Mouse (Mus musculus) ES-Bruce4 (cell line): ENCODE results near the gene Prpf8. TPM values are rescaled to one million over a fixed set of nuclear protein-coding genes. Genes with fewer than 3 reads are reported as not detected.
A peak's percentile ranks its signal among the peaks of the same experiment; 100 is the strongest.

Experiments
- H3K27ac ChIP-seq: 2 replicates; pipeline ENCODE4 v1.5.1; 2012; ENCODE audit warnings: low read length, inconsistent platforms; ENCODE audit not compliant: insufficient read depth
- H3K27me3 ChIP-seq: 2 replicates; pipeline ENCODE4 v1.6.1; 2012; ENCODE audit warnings: mild to moderate bottlenecking, low read length, inconsistent platforms; ENCODE audit not compliant: control insufficient read depth, poor library complexity, insufficient read depth, severe bottlenecking
- H3K36me3 ChIP-seq: 2 replicates; pipeline ENCODE4 v1.6.1; 2012; ENCODE audit warnings: inconsistent platforms, mild to moderate bottlenecking, low read length, moderate library complexity; ENCODE audit not compliant: control insufficient read depth, poor library complexity, insufficient read depth, severe bottlenecking
- H3K4me1 ChIP-seq: one replicate; pipeline ENCODE4 v1.8.1; 2011; ENCODE audit warnings: low read length; ENCODE audit not compliant: control insufficient read depth, insufficient read depth
- H3K4me3 ChIP-seq: 2 replicates; pipeline ENCODE4 v1.5.1; 2011; ENCODE audit warnings: low read depth, mild to moderate bottlenecking, low read length
- H3K9ac ChIP-seq: 2 replicates; pipeline ENCODE4 v1.6.1; 2012; ENCODE audit warnings: low read depth, mild to moderate bottlenecking, inconsistent platforms; ENCODE audit not compliant: poor library complexity, severe bottlenecking
- H3K9me3 ChIP-seq: replicated peaks from 2 replicates; pipeline ENCODE4 v1.6.1; 2012; ENCODE audit warnings: mild to moderate bottlenecking, low read length, inconsistent platforms; ENCODE audit not compliant: control insufficient read depth, poor library complexity, insufficient read depth, severe bottlenecking
- CTCF ChIP-seq: IDR thresholded peaks from one replicate; pipeline ENCODE4 v1.8.1; 2011; ENCODE audit warnings: low read depth, low read length
- EP300 ChIP-seq: IDR thresholded peaks from 2 replicates; pipeline ENCODE4 v1.6.1; 2011; ENCODE audit warnings: low read depth, low read length; ENCODE audit not compliant: insufficient read depth
- POLR2A ChIP-seq: IDR thresholded peaks from one replicate; pipeline ENCODE4 v1.8.1; 2011; ENCODE audit warnings: low read length; ENCODE audit not compliant: insufficient read depth
- polyA plus RNA-seq: library from polyadenylated mRNA; stranded (reverse); fragments of >200 nt; gene quantifications from 2 replicates; pipeline ENCODE4 v1.2.4, GENCODE M21; 2011; ENCODE audit warnings: low read depth; ENCODE audit not compliant: missing spikeins, insufficient read depth, insufficient read length

Prpf8 gene
- polyA plus RNA-seq, 1 experiment: 212 TPM

DNA sequence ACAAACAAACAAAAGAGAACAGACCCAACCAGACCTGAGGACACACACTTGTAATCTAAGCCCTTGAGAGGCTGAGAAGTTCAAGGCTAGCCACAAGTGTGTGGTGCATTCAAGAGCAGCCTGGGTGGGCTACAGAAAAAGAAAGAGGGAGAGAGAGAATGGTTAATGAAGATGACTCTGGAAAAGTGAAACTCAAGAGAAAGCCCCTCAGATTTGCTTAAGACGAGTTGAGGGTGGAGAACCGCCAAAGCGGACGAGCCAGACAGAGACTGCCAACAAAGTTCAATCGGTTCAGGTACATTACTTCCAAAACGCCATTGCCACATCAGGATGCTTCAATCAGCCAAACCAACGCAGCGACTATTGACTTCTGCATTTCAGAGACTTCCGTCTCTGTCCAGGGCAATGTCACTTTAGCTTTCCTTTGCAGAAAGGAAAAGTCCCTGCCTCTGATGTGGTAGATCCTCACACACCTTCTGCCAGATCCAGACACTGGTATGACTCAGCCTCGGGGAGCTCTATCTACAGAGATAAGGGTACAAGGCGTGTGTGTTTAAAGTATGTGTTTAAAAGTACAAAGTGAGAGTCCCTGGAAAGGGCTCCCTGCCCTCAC lies 14.0 kb upstream of the Prpf8 start:
- H3K27ac ChIP-seq: no peak overlapping the region
- TF ChIP-seq EP300: no peak
- no peak for TF ChIP-seq CTCF
- no peak for TF ChIP-seq POLR2A
- no peaks in the 10 kb centered on the region for H3K9me3 ChIP-seq
- no peaks in the 10 kb centered on the region for H3K4me1 ChIP-seq
- H3K36me3 ChIP-seq: no peaks in the 10 kb centered on the region
- no peak overlapping the region for H3K4me3 ChIP-seq
- H3K27me3 ChIP-seq: no peaks in the 10 kb centered on the region
- no peak overlapping the region for H3K9ac ChIP-seq

DNA sequence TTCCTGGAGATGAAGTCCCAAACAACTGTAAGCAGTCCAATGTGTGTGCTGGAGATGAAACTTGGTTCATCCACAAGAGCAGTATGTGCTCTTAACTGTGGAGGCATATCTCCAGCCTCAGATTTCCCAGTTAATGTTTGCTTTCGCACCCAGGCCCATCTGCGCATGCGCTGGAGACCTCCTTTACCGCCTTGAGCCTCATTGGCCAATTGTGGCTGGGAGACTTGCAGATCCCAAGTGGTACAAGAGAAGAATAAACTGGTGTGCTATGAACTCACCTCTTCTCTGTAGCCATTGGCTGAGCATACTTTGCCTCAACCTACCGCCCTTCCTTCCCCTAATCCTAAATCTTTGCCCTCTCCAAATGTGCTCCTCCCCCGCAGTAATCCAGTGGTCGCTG lies 13.2 kb upstream of the Prpf8 start:
- H3K27ac ChIP-seq: no peak overlapping the region
- TF ChIP-seq CTCF (no peak), POLR2A (no peak), EP300 (no peak)
- no peaks in the 10 kb centered on the region for H3K27me3 ChIP-seq
- no peaks in the 10 kb centered on the region for H3K4me1 ChIP-seq
- H3K4me3 ChIP-seq: no peak overlapping the region
- H3K9me3 ChIP-seq: no peaks in the 10 kb centered on the region
- H3K36me3 ChIP-seq: no peaks in the 10 kb centered on the region
- H3K9ac ChIP-seq: no peak overlapping the region

DNA sequence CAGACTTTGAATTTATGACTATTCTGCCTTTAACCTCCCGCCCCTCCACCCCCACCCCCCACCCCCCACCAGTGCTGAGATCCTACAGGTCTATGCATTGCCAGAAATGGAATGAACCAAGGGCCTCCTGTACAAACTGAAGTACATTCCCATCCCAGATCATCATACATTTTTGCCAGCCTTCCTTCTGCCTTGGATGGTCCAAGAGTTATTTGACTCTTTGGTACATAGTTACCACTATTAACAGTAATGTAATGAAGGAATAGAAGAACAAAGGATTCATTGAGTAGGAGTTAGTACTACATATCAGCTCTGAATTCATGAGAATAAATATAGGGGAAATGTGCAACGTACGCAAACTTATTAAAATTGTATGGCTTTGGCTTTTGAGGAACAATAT lies 424 bp upstream of the Prpf8 start:
- Histone ChIP-seq H3K4me3 (no peak overlapping the region), H3K27ac (no peak overlapping the region), H3K9me3 (no peaks in the 10 kb centered on the region), H3K36me3 (peaks cover 27% of the 10 kb centered on the region), H3K9ac (no peak overlapping the region), H3K27me3 (no peaks in the 10 kb centered on the region), H3K4me1 (no peaks in the 10 kb centered on the region)
- TF ChIP-seq EP300 (no peak), CTCF (no peak), POLR2A (no peak)

DNA sequence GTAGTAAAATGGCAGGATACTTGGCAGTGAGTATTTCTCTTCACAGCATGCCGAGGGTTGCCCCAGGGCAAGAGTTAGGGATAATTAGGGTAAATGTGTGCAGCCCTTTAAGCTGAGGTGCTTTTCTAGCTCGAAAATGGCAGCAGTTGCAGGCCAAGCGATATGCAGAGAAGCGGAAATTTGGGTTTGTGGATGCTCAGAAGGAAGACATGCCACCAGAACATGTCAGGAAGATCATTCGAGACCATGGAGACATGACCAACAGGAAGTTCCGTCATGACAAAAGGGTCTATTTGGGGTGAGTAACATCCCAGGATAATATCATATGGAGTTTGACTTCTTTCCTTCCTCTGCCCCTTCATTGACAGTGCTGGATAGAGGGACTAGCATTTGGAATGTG lies 880 bp downstream of the Prpf8 start:
- no peaks in the 10 kb centered on the region for H3K9me3 ChIP-seq
- H3K4me3 ChIP-seq: peak overlapping the region; percentile 84
- peaks cover 40% of the 10 kb centered on the region for H3K36me3 ChIP-seq
- TF ChIP-seq EP300 (no peak), POLR2A (no peak), CTCF (no peak)
- H3K27ac ChIP-seq: no peak overlapping the region
- no peaks in the 10 kb centered on the region for H3K27me3 ChIP-seq
- H3K4me1 ChIP-seq: no peaks in the 10 kb centered on the region
- H3K9ac ChIP-seq: peak overlapping the region; percentile 98

DNA sequence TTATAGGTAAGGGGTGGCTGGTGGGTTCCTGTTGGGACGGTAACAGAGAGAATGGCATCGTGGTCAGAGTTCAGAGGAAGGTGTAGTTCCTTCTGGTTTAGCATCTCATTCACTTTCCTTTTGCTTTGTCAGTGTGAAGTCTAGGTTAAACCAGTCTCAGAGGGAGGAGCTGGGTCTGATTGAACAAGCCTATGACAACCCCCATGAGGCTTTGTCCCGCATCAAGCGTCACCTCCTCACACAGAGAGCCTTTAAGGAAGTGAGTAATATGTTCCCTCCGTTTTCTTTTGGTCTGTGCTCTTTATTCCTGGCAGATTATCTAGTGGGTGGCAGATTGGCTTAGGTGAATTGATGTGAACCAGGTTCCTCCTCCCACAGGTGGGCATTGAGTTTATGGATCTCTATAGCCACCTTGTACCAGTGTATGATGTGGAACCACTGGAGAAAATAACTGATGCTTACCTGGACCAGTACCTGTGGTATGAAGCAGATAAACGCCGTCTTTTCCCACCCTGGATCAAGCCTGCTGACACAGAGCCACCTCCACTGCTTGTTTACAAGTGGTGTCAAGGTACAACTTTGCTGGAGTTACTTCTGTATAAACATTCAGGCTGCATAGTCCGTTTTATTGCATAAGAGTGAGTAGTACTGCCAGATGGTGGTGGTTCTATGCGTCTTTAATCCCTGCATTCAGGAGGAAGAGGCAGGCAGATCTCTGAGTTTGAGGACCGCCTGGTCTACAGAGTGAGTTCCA lies 7.9 kb downstream of the Prpf8 start:
- TF ChIP-seq CTCF (no peak), EP300 (no peak)
- H3K36me3 ChIP-seq: peaks cover 96% of the 10 kb centered on the region

DNA sequence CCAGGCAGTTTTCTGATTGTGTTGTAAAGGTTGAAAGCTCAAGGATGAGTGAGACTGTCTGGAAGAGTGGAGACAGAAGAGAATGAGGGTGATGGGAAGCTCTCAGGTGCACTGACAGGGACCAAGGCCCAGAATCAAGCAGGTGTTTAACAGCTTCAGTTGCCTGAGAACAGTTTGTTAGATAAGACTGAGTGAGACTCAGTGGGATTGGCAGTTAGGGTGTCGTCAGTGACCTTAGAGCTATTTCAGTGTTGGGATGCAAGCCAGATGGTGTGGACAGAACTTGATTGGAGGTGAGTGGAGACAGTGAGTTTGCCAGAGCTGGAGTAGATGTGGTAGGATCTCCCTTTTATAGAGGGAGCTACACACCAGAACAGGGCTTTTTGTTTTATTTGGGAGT lies 11.5 kb downstream of the Prpf8 start:
- TF ChIP-seq CTCF (no peak), POLR2A (no peak), EP300 (no peak)
- Histone ChIP-seq H3K9me3 (no peaks in the 10 kb centered on the region), H3K4me3 (no peak overlapping the region), H3K27ac (no peak overlapping the region), H3K9ac (no peak overlapping the region), H3K27me3 (no peaks in the 10 kb centered on the region), H3K4me1 (no peaks in the 10 kb centered on the region), H3K36me3 (peaks cover 95% of the 10 kb centered on the region)

More for the DNA sequence above, 7.9 kb downstream of the Prpf8 start:
- H3K4me1 ChIP-seq: no peaks in the 10 kb centered on the region
- no peak overlapping the region for H3K27ac ChIP-seq
- H3K9me3 ChIP-seq: no peaks in the 10 kb centered on the region
- H3K27me3 ChIP-seq: no peaks in the 10 kb centered on the region
- no peak overlapping the region for H3K9ac ChIP-seq
- H3K4me3 ChIP-seq: no peak overlapping the region
